Mouse (Mus musculus): ENCODE data around the gene Nlrx1. TPM values are rescaled to one million over a fixed set of nuclear protein-coding genes. Genes with fewer than 3 reads are reported as not detected.

Nlrx1 gene
- total RNA-seq, 1 experiment = 1.1 TPM

DNA sequence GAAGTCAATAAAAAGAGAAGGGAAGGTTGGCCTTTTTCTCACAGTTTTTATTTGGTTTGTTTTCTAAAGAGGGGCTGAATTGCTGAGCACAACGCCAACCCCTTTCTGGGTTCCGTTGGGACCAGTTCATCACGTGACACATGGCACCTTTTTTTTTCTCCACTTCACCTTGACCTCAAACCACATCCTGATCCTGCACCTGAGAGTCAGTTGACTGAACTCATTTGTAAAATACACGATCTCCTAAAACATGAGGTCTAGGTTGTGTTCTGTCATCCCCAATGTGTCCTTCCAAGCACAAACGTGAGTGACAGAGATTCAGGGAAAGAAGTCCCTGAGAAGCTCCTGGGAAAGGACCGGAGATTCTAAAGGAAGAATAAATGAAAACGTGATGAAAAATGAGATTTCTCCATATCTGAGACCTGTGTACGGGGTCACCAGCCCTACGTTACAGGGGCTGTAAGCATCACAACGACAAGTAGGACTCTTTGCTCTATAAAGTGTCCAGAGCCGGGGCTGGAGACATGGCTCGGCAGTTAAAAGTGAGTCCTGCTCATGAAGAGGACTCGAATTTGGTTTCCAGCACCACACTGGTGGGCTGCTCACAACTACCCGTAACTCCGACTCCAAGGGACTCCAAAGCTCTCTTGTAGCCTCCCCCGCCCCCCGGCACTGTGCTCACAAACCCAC, 29.8 kb downstream of the Nlrx1 start:
- no peak overlapping the region for H3K27ac ChIP-seq (ENCODE audit: insufficient read depth, low read depth, low read length, poor library complexity, severe bottlenecking)
- in situ Hi-C loops (cut with MboI; ENCODE audit: low sequenced_read_pairs in 2 of 2, unreplicated experiment in 2 of 2) = no loop called here
- no peak overlapping the region for H3K4me3 ChIP-seq (ENCODE audit: insufficient read depth in 1 of 2, low read depth in 1 of 2, low read length in 2 of 2, poor library complexity in 1 of 2, severe bottlenecking in 1 of 2)
- H3K9ac ChIP-seq (ENCODE audit: insufficient read depth, low read depth, low read length, poor library complexity, severe bottlenecking) = no peak overlapping the region
- H3K4me1 ChIP-seq (ENCODE audit: control insufficient read depth in 2 of 2, insufficient read depth in 2 of 2, low read length in 2 of 2, poor library complexity in 1 of 2) = no peaks in the 10 kb centered on the region
- no peaks in the 10 kb centered on the region for H3K9me3 ChIP-seq (ENCODE audit: control insufficient read depth, insufficient read depth, low read depth, low read length)
- TF ChIP-seq MAFK (IDR thresholded peaks at IDR 0.05; ENCODE audit: insufficient read depth, low read depth, low read length) (no peak), HCFC1 (IDR thresholded peaks at IDR 0.05; ENCODE audit: borderline replicate concordance, insufficient read depth, low read length) (no peak), ZNF384 (IDR thresholded peaks at IDR 0.05; ENCODE audit: low read depth, low read length) (0 out of 2 replicates have a peak, but pooled peaks have one; percentile 3), ZC3H11A (IDR thresholded peaks at IDR 0.05; ENCODE audit: borderline replicate concordance, low read depth, low read length) (no peak), CHD2 (IDR thresholded peaks at IDR 0.05; ENCODE audit: low read depth, low read length) (no peak)
- DNase-seq (ENCODE audit: low read depth, low spot score) = no peak
- no peaks in the 10 kb centered on the region for H3K36me3 ChIP-seq (ENCODE audit: control insufficient read depth, insufficient read depth, low read length, poor library complexity, severe bottlenecking)

DNA sequence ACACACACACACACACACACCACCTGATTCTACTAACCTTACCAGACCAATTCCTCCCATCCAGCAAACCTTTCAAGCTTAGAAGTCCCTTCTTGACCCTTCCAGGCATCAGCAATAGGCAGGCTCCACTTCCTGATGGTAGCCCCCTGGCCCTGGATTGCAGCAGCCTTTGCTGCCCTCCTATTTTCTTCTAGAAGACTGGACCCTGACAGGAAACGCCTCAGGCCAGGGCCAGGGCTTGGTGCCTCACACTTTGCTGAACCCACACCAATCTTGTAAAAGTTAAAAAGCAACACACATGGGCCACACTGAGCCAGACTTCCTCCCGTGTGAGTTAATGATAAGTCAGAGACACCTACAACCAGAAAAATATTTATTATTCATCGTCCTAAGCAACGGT, 31.3 kb downstream of the Nlrx1 start:
- TF ChIP-seq MAFK (IDR thresholded peaks at IDR 0.05; ENCODE audit: insufficient read depth, low read depth, low read length) (no peak), HCFC1 (IDR thresholded peaks at IDR 0.05; ENCODE audit: borderline replicate concordance, insufficient read depth, low read length) (no peak), ZNF384 (IDR thresholded peaks at IDR 0.05; ENCODE audit: low read depth, low read length) (no peak), CHD2 (IDR thresholded peaks at IDR 0.05; ENCODE audit: low read depth, low read length) (no peak), ZC3H11A (IDR thresholded peaks at IDR 0.05; ENCODE audit: borderline replicate concordance, low read depth, low read length) (no peak)
- Histone ChIP-seq H3K36me3 (ENCODE audit: control insufficient read depth, insufficient read depth, low read length, poor library complexity, severe bottlenecking) (no peaks in the 10 kb centered on the region), H3K9ac (ENCODE audit: insufficient read depth, low read depth, low read length, poor library complexity, severe bottlenecking) (no peak overlapping the region), H3K4me3 (ENCODE audit: insufficient read depth in 1 of 2, low read depth in 1 of 2, low read length in 2 of 2, poor library complexity in 1 of 2, severe bottlenecking in 1 of 2) (no peak overlapping the region), H3K27ac (ENCODE audit: insufficient read depth, low read depth, low read length, poor library complexity, severe bottlenecking) (no peak overlapping the region), H3K4me1 (ENCODE audit: control insufficient read depth in 2 of 2, insufficient read depth in 2 of 2, low read length in 2 of 2, poor library complexity in 1 of 2) (peaks cover under 1 to 2% of the 10 kb centered on the region in 2 experiments; a peak in 1 of 4 replicates), H3K9me3 (ENCODE audit: control insufficient read depth, insufficient read depth, low read depth, low read length) (no peaks in the 10 kb centered on the region)
- no peak for DNase-seq (ENCODE audit: low read depth, low spot score)
- in situ Hi-C loops (cut with MboI; ENCODE audit: low sequenced_read_pairs in 2 of 2, unreplicated experiment in 2 of 2) = no loop called here

DNA sequence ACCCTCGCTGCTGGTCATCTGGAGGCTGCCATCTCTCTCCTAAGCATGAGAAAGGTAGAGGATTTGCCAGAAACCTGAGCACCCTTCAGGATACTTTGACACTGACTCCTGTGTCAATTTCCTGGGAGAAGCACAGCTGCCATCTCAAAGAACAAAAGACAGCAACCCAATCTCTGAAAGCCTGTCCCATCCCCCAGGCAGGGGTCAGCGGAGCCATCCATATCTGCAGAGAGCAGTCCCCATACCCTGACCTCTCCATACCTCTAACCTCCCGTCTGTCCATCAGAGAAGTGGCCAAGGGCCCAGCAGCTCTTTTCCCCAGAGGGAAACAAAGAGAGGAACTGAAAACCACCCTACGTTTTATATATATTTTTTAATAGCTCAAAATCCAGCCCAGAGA, 31.8 kb downstream of the Nlrx1 start:
- no peak overlapping the region for H3K4me3 ChIP-seq (ENCODE audit: insufficient read depth in 1 of 2, low read depth in 1 of 2, low read length in 2 of 2, poor library complexity in 1 of 2, severe bottlenecking in 1 of 2)
- no peak for TF ChIP-seq CHD2 (IDR thresholded peaks at IDR 0.05; ENCODE audit: low read depth, low read length)
- no peak for TF ChIP-seq HCFC1 (IDR thresholded peaks at IDR 0.05; ENCODE audit: borderline replicate concordance, insufficient read depth, low read length)
- no peak for TF ChIP-seq ZC3H11A (IDR thresholded peaks at IDR 0.05; ENCODE audit: borderline replicate concordance, low read depth, low read length)
- TF ChIP-seq MAFK (IDR thresholded peaks at IDR 0.05; ENCODE audit: insufficient read depth, low read depth, low read length) = no peak
- no peak for TF ChIP-seq ZNF384 (IDR thresholded peaks at IDR 0.05; ENCODE audit: low read depth, low read length)
- H3K9ac ChIP-seq (ENCODE audit: insufficient read depth, low read depth, low read length, poor library complexity, severe bottlenecking) = no peak overlapping the region
- DNase-seq (ENCODE audit: low read depth, low spot score) = no peak
- no peaks in the 10 kb centered on the region for H3K9me3 ChIP-seq (ENCODE audit: control insufficient read depth, insufficient read depth, low read depth, low read length)
- H3K27ac ChIP-seq (ENCODE audit: insufficient read depth, low read depth, low read length, poor library complexity, severe bottlenecking) = no peak overlapping the region
- no peaks in the 10 kb centered on the region for H3K36me3 ChIP-seq (ENCODE audit: control insufficient read depth, insufficient read depth, low read length, poor library complexity, severe bottlenecking)
- H3K4me1 ChIP-seq (ENCODE audit: control insufficient read depth in 2 of 2, insufficient read depth in 2 of 2, low read length in 2 of 2, poor library complexity in 1 of 2) = peaks cover 2 to 4% of the 10 kb centered on the region in 2 experiments; a peak in 2 of 4 replicates
- in situ Hi-C loops (cut with MboI; ENCODE audit: low sequenced_read_pairs in 2 of 2, unreplicated experiment in 2 of 2) = no loop called here

DNA sequence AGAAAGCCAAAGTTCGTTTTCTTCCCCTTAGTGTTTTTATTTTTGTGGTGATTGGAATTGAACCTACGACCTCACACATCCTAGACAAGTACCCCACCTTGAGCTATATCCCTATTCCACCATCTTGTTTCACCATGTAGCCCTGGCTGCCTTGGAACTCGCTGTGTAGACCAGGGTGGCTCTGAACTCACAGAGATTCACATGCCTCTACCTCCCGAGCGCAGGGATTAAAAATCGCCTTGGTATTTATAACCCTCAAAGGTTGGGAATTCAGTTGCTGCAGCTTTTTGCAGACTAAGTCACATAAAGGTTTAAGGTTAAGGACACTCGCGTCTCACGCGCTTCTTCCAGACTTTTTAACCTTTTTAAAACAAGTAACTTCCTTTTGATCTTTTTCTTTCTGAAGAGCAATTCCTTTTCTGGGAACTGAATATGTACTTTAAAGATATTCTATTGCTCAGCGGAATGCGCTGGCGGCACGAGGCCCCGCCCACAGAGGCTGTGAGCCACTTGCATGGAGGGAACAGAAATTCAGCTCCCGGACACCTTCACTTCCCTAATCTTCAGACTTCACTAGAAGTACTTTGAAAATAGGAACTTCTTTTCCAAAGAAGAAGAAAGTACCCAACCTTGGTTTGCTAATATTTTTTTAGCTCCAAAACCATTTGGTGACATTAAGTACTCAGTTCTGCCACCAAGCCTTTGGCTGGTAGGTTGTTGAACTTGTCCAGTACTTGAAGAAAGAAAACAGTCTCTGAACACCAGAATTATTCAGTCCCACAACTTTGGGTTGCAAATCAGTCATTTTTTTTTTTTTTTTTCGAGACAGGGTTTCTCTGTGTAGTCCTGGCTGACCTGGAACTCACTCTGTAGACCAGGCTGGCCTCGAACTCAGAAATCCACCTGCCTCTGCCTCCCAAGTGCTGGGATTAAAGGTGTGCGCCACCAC, 33.6 kb downstream of the Nlrx1 start:
- TF ChIP-seq CHD2 (IDR thresholded peaks at IDR 0.05; ENCODE audit: low read depth, low read length) (no peak), MAFK (IDR thresholded peaks at IDR 0.05; ENCODE audit: insufficient read depth, low read depth, low read length) (0 out of 2 replicates have a peak, but pooled peaks have one; percentile 4)
- DNase-seq (ENCODE audit: low read depth, low spot score) = peak; percentile 40
- H3K9me3 ChIP-seq (ENCODE audit: control insufficient read depth, insufficient read depth, low read depth, low read length) = no peaks in the 10 kb centered on the region
- H3K36me3 ChIP-seq (ENCODE audit: control insufficient read depth, insufficient read depth, low read length, poor library complexity, severe bottlenecking) = no peaks in the 10 kb centered on the region
- peak overlapping the region; percentile 63 to 73 for H3K4me3 ChIP-seq (ENCODE audit: insufficient read depth in 1 of 2, low read depth in 1 of 2, low read length in 2 of 2, poor library complexity in 1 of 2, severe bottlenecking in 1 of 2)
- H3K27ac ChIP-seq (ENCODE audit: insufficient read depth, low read depth, low read length, poor library complexity, severe bottlenecking) = peak overlapping the region; percentile 29; the same call in 1 of the 2 replicates
- peaks cover 2 to 4% of the 10 kb centered on the region in 2 experiments; a peak in 2 of 4 replicates for H3K4me1 ChIP-seq (ENCODE audit: control insufficient read depth in 2 of 2, insufficient read depth in 2 of 2, low read length in 2 of 2, poor library complexity in 1 of 2)
- peak overlapping the region; percentile 72 for H3K9ac ChIP-seq (ENCODE audit: insufficient read depth, low read depth, low read length, poor library complexity, severe bottlenecking)
- in situ Hi-C loops (cut with MboI; ENCODE audit: low sequenced_read_pairs in 2 of 2, unreplicated experiment in 2 of 2) = no loop called here
